Mouse (Mus musculus) hindbrain, embryonic 10.5 days (tissue): ENCODE data around the gene Hoxa9. TPM values are rescaled to one million over a fixed set of nuclear protein-coding genes. Genes with fewer than 3 reads are reported as not detected.
A peak's percentile ranks its signal among the peaks of the same experiment; 100 is the strongest.

Experiments used
- DNase-seq: peaks from one replicate; pipeline ENCODE4 v3.0.0-alpha.2; 2017; ENCODE audit warnings: low spot score
- H3K27ac ChIP-seq: fragments of 300-500 bp; sonication (generic); 2 replicates; pipeline ENCODE4 v1.5.1; 2016; ENCODE audit warnings: mild to moderate bottlenecking, moderate library complexity
- H3K27me3 ChIP-seq: fragments of 300-500 bp; sonication (generic); 2 replicates; pipeline ENCODE4 v1.6.1; 2016; ENCODE audit warnings: mild to moderate bottlenecking; ENCODE audit not compliant: poor library complexity, insufficient read depth, severe bottlenecking
- H3K36me3 ChIP-seq: fragments of 300-500 bp; sonication (generic); 2 replicates; pipeline ENCODE4 v1.6.1; 2016; ENCODE audit warnings: mild to moderate bottlenecking, moderate library complexity
- H3K4me1 ChIP-seq: fragments of 300-500 bp; sonication (generic); replicated peaks from 2 replicates; pipeline ENCODE4 v1.6.1; 2016; ENCODE audit warnings: mild to moderate bottlenecking
- H3K4me3 ChIP-seq: fragments of 300-500 bp; sonication (generic); 2 replicates; pipeline ENCODE4 v1.5.1; 2016; ENCODE audit warnings: mild to moderate bottlenecking, moderate library complexity
- H3K9me3 ChIP-seq: fragments of 300-500 bp; sonication (generic); 2 replicates; pipeline ENCODE4 v1.6.1; 2016; ENCODE audit warnings: mild to moderate bottlenecking, moderate library complexity
- WGBS: fragments of 180-500 bp; shearing (Covaris S2); methylation state at CpG from one replicate; pipeline ENCODE4 v1.1.7; 2016; 5-methylcytosine and 5-hydroxymethylcytosine counted together
- polyA plus RNA-seq: library from polyadenylated mRNA; unstranded; fragments of >200 nt; fragmentation: Nextera tagmentation; extraction: Ambion mirVana; gene quantifications from 2 replicates; pipeline ENCODE4 v1.2.1, GENCODE M21; 2016

The Hoxa9 gene
- polyA plus RNA-seq, 1 experiment from 2014 or later = not detected

GRCm38 (mm10) chr6:52253511-52254500, 22.9 kb upstream of the Hoxa9 start:
- 0 out of 2 replicates have a peak overlapping the region, but pooled peaks have one; percentile 13 for H3K4me3 ChIP-seq
- peaks cover 4% of the 10 kb centered on the region; the same call in 1 of the 2 replicates for H3K4me1 ChIP-seq
- no peaks in the 10 kb centered on the region for H3K36me3 ChIP-seq
- H3K27ac ChIP-seq = no peak overlapping the region
- H3K27me3 ChIP-seq = peaks cover 100% of the 10 kb centered on the region
- H3K9me3 ChIP-seq = no peaks in the 10 kb centered on the region
- DNase-seq = peak; percentile 56
- 2% methylated on average over 59 of the region's 59 CpGs for WGBS

GRCm38 (mm10) chr6:52252775-52253376, 22.0 kb upstream of the Hoxa9 start:
- 3% methylated on average over 35 of the region's 35 CpGs for WGBS
- Histone ChIP-seq H3K4me1 (peaks cover 4% of the 10 kb centered on the region; the same call in 1 of the 2 replicates), H3K27ac (no peak overlapping the region), H3K36me3 (no peaks in the 10 kb centered on the region), H3K4me3 (no peak overlapping the region), H3K27me3 (peaks cover 100% of the 10 kb centered on the region), H3K9me3 (no peaks in the 10 kb centered on the region)
- DNase-seq = no peak

GRCm38 (mm10) chr6:52252016-52252774, 21.3 kb upstream of the Hoxa9 start:
- Histone ChIP-seq H3K27me3 (peaks cover 100% of the 10 kb centered on the region), H3K9me3 (no peaks in the 10 kb centered on the region), H3K27ac (no peak overlapping the region), H3K36me3 (no peaks in the 10 kb centered on the region), H3K4me1 (peaks cover 4% of the 10 kb centered on the region; the same call in 1 of the 2 replicates), H3K4me3 (no peak overlapping the region)
- WGBS = 2% methylated on average over 24 of the region's 24 CpGs
- DNase-seq = no peak

GRCm38 (mm10) chr6:52251177-52251879, 20.4 kb upstream of the Hoxa9 start:
- Histone ChIP-seq H3K27ac (no peak overlapping the region), H3K9me3 (no peaks in the 10 kb centered on the region), H3K4me1 (peaks cover 7% of the 10 kb centered on the region; the same call in 1 of the 2 replicates), H3K36me3 (no peaks in the 10 kb centered on the region), H3K27me3 (peaks cover 100% of the 10 kb centered on the region), H3K4me3 (no peak overlapping the region)
- no peak for DNase-seq
- 9% methylated on average over 7 of the region's 7 CpGs for WGBS

- WGBS = 3% methylated on average over 4 of the region's 4 CpGs
- DNase-seq = no peak
- no peak overlapping the region for H3K4me3 ChIP-seq
These were observed 18.9 kb upstream of the Hoxa9 start for GRCm38 (mm10) chr6:52249826-52250225.

GRCm38 (mm10) chr6:52249415-52249738, 18.5 kb upstream of the Hoxa9 start:
- Histone ChIP-seq H3K4me3 (no peak overlapping the region), H3K9me3 (no peaks in the 10 kb centered on the region), H3K27ac (no peak overlapping the region), H3K27me3 (peaks cover 100% of the 10 kb centered on the region), H3K36me3 (no peaks in the 10 kb centered on the region), H3K4me1 (peaks cover 12% of the 10 kb centered on the region; the same call in 1 of the 2 replicates)
- no peak for DNase-seq
- under 1% methylated on average over 16 of the region's 16 CpGs for WGBS

More at GRCm38 (mm10) chr6:52249826-52250225, 18.9 kb upstream of the Hoxa9 start:
- H3K36me3 ChIP-seq = no peaks in the 10 kb centered on the region
- peaks cover 12% of the 10 kb centered on the region; the same call in 1 of the 2 replicates for H3K4me1 ChIP-seq
- H3K27me3 ChIP-seq = peaks cover 100% of the 10 kb centered on the region
- no peaks in the 10 kb centered on the region for H3K9me3 ChIP-seq
- no peak overlapping the region for H3K27ac ChIP-seq

- H3K27me3 ChIP-seq = peaks cover 100% of the 10 kb centered on the region
- WGBS = 1% methylated on average over 27 of the region's 27 CpGs
- no peaks in the 10 kb centered on the region for H3K36me3 ChIP-seq
- H3K4me1 ChIP-seq = peaks cover 12% of the 10 kb centered on the region; the same call in 1 of the 2 replicates
- H3K9me3 ChIP-seq = no peaks in the 10 kb centered on the region
- no peak for DNase-seq
- no peak overlapping the region for H3K27ac ChIP-seq
- no peak overlapping the region for H3K4me3 ChIP-seq
These were observed 17.9 kb upstream of the Hoxa9 start for GRCm38 (mm10) chr6:52248638-52249414.

GRCm38 (mm10) chr6:52247766-52248637, 17.1 kb upstream of the Hoxa9 start:
- WGBS = 2% methylated on average over 23 of the region's 23 CpGs
- peaks cover 9% of the 10 kb centered on the region; the same call in 1 of the 2 replicates for H3K4me1 ChIP-seq
- no peaks in the 10 kb centered on the region for H3K36me3 ChIP-seq
- no peak overlapping the region for H3K27ac ChIP-seq
- no peak overlapping the region for H3K4me3 ChIP-seq
- H3K9me3 ChIP-seq = no peaks in the 10 kb centered on the region
- peaks cover 100% of the 10 kb centered on the region for H3K27me3 ChIP-seq
- no peak for DNase-seq

- peaks cover 9% of the 10 kb centered on the region; the same call in 1 of the 2 replicates for H3K4me1 ChIP-seq
- 3% methylated on average over 3 of the region's 3 CpGs for WGBS
- no peak overlapping the region for H3K4me3 ChIP-seq
- no peaks in the 10 kb centered on the region for H3K9me3 ChIP-seq
- no peak for DNase-seq
- H3K27ac ChIP-seq = no peak overlapping the region
- H3K27me3 ChIP-seq = peaks cover 100% of the 10 kb centered on the region
- H3K36me3 ChIP-seq = no peaks in the 10 kb centered on the region
These were observed 16.0 kb upstream of the Hoxa9 start for GRCm38 (mm10) chr6:52246916-52247315.

GRCm38 (mm10) chr6:52246403-52246803, 15.5 kb upstream of the Hoxa9 start:
- WGBS = under 1% methylated on average over 26 of the region's 26 CpGs
- Histone ChIP-seq H3K9me3 (no peaks in the 10 kb centered on the region), H3K27me3 (peaks cover 100% of the 10 kb centered on the region), H3K4me3 (no peak overlapping the region), H3K27ac (no peak overlapping the region), H3K36me3 (no peaks in the 10 kb centered on the region), H3K4me1 (peaks cover 9% of the 10 kb centered on the region; the same call in 1 of the 2 replicates)
- no peak for DNase-seq

GRCm38 (mm10) chr6:52245757-52246142, 14.9 kb upstream of the Hoxa9 start, which contains the start of gene Hoxa11:
TSS of gene Hoxa11 (minus strand) at chr6:52245810.
- no peak for DNase-seq
- peaks cover 100% of the 10 kb centered on the region for H3K27me3 ChIP-seq
- H3K36me3 ChIP-seq = no peaks in the 10 kb centered on the region
- no peaks in the 10 kb centered on the region for H3K9me3 ChIP-seq
- 2% methylated on average over 20 of the region's 20 CpGs for WGBS
- H3K4me1 ChIP-seq = peaks cover 9% of the 10 kb centered on the region; the same call in 1 of the 2 replicates
- no peak within 1 kb of the TSS for H3K27ac ChIP-seq
- H3K4me3 ChIP-seq = no peak within 1 kb of the TSS
